Mouse (Mus musculus) embryonic facial prominence, embryonic 10.5 days (tissue): ENCODE measurements around the gene Scn8a. TPM values are rescaled to one million over a fixed set of nuclear protein-coding genes. Genes with fewer than 3 reads are reported as not detected.
A peak's percentile ranks its signal among the peaks of the same experiment; 100 is the strongest.

Experiments
- DNase-seq: peaks from one replicate; pipeline ENCODE4 v3.0.0-alpha.2; 2017; ENCODE audit warnings: low spot score
- H3K27ac ChIP-seq: fragments of 300-500 bp; sonication (generic); replicated peaks from 2 replicates; pipeline ENCODE4 v1.5.1; 2016; ENCODE audit warnings: mild to moderate bottlenecking
- H3K27me3 ChIP-seq: fragments of 300-500 bp; sonication (generic); replicated peaks from 2 replicates; pipeline ENCODE4 v1.6.1; 2016; ENCODE audit warnings: low read depth, mild to moderate bottlenecking; ENCODE audit not compliant: poor library complexity, severe bottlenecking
- H3K36me3 ChIP-seq: fragments of 300-500 bp; sonication (generic); replicated peaks from 2 replicates; pipeline ENCODE4 v1.6.1; 2016; ENCODE audit warnings: mild to moderate bottlenecking, moderate library complexity
- H3K4me1 ChIP-seq: fragments of 300-500 bp; sonication (generic); 2 replicates; pipeline ENCODE4 v1.6.1; 2016
- H3K4me3 ChIP-seq: fragments of 300-500 bp; sonication (generic); 2 replicates; pipeline ENCODE4 v1.5.1; 2016; ENCODE audit warnings: mild to moderate bottlenecking, moderate library complexity
- H3K9me3 ChIP-seq: fragments of 300-500 bp; sonication (generic); 2 replicates; pipeline ENCODE4 v1.6.1; 2016; ENCODE audit warnings: mild to moderate bottlenecking
- WGBS: fragments of 180-500 bp; shearing (Covaris S2); methylation state at CpG from one replicate; pipeline ENCODE4 v1.1.7; 2016; 5-methylcytosine and 5-hydroxymethylcytosine counted together
- polyA plus RNA-seq: library from polyadenylated mRNA; unstranded; fragments of >200 nt; fragmentation: Nextera tagmentation; extraction: Ambion mirVana; gene quantifications from 2 replicates; pipeline ENCODE4 v1.2.1, GENCODE M21; 2016

Gene Scn8a
- polyA plus RNA-seq, 1 experiment from 2014 or later, result 7.3 TPM

DNA sequence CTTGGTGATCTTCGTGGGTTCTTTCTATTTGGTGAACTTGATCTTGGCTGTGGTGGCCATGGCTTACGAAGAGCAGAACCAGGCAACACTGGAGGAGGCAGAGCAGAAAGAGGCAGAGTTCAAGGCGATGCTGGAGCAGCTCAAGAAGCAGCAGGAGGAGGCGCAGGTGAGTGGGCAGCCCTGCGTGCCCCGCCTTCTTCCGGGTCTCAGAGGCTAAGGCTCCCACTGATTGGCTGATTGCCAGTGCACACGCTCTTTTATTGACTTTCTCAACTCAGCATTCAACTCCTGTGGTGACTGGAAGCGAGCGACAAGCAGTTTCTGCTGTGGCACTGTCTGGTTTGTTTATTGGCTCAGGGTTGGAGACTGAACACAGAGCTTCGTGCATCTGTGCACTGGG, 103.1 kb downstream of the Scn8a start:
- no peaks in the 10 kb centered on the region for H3K27me3 ChIP-seq
- H3K27ac ChIP-seq, result no peak overlapping the region
- no peaks in the 10 kb centered on the region for H3K9me3 ChIP-seq
- H3K4me3 ChIP-seq, result no peak overlapping the region
- peaks cover 10% of the 10 kb centered on the region for H3K36me3 ChIP-seq
- H3K4me1 ChIP-seq, result peaks cover 19% of the 10 kb centered on the region
- peak; percentile 31 for DNase-seq
- 40% methylated on average over 11 of the region's 11 CpGs for WGBS

DNA sequence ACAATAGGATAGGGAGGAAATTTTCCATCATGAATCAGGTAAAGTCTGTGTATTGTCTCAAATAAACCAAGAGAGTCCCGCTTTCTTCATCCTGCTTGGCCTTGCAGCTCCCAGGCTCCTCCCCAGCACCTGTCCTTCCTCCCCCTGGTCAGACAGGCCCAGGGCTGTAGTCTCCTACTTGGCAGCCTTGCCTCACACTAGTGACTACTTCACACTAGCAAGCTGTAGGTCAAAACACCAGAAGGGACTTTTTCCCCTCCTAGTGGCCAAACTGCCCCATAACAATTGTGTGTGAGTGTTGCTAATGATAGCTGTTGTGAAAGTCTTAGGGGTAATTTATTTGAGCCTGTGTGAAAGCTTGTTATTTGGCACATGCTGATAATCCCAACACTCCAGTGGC, 105.0 kb downstream of the Scn8a start:
- H3K4me1 ChIP-seq, result peaks cover 9% of the 10 kb centered on the region; the same call in 1 of the 2 replicates
- H3K4me3 ChIP-seq, result no peak overlapping the region
- no peaks in the 10 kb centered on the region for H3K9me3 ChIP-seq
- peaks cover 10% of the 10 kb centered on the region for H3K36me3 ChIP-seq
- WGBS, result 85% methylated on average over 1 of the region's 1 CpGs
- no peak for DNase-seq
- H3K27me3 ChIP-seq, result no peaks in the 10 kb centered on the region
- H3K27ac ChIP-seq, result no peak overlapping the region

DNA sequence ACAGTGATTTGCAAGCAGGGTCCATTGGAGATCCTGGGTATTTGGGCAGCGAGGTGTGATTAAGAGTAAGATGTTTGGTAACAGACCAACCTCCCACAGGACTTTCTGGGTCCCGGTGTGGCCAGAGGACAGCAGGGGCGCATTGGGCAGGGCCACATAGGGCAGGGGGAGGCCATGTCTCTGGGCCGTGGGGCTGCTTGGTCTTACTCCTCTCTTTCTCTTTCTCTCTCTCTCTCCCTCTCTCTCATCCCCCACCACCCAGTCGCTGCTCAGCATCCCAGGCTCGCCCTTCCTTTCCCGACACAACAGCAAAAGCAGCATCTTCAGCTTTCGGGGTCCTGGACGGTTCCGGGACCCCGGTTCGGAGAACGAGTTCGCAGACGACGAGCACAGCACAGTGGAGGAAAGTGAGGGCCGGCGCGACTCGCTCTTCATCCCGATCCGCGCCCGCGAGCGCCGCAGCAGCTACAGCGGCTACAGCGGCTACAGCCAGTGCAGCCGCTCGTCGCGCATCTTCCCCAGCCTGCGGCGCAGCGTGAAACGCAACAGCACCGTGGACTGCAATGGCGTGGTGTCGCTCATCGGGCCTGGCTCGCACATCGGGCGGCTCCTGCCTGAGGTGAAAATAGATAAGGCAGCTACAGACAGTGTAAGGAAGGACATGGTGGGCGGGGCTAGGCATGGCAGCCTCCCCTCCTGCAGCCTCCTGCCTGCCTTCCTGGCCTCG, 113.9 kb downstream of the Scn8a start:
- Histone ChIP-seq H3K27ac (peak overlapping the region; percentile 83), H3K4me3 (peak overlapping the region; percentile 76), H3K27me3 (peaks cover 5% of the 10 kb centered on the region; the same call in 1 of the 2 replicates), H3K4me1 (peaks cover 19% of the 10 kb centered on the region), H3K36me3 (no peaks in the 10 kb centered on the region), H3K9me3 (no peaks in the 10 kb centered on the region)
- DNase-seq, result peak; percentile 79
- under 1% methylated on average over 46 of the region's 46 CpGs for WGBS

DNA sequence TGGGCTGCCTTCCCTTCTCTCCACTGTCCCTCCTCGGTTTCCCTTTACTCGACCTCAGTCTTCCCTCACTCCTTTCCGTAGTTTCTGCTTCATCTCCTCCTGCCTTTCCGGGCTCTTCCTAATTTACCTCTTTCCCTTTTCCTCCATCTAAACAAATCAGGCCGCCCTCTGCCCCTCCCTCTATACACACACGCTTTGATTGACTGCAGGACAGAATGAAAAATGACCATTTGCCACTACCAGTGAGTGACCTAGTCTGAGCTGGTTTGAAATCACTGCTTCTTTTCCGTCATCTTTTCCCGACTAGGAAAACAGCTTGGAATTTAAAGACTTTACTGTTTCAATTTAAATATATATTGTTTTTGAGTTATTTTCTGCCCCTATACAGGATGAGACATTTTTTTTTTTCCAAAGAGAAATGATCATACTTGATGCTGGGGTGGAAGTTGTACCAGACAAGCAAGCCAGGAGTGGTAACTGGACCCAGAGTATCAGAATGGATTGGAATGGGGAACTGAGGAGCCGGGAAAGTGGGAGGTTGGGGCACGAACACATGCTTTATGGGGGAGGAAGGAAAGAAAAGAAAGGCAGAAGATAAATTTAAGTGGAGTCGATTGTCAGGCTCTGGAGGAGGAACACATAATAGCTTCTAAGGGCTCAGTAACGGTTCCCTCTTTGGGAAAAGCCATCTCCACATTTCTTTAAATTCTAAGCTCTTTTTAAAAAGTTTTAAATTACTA, 114.7 kb downstream of the Scn8a start:
- Histone ChIP-seq H3K4me3 (peak overlapping the region; percentile 76), H3K27me3 (peaks cover 5% of the 10 kb centered on the region; the same call in 1 of the 2 replicates), H3K4me1 (peaks cover 19% of the 10 kb centered on the region), H3K36me3 (no peaks in the 10 kb centered on the region), H3K27ac (peak overlapping the region; percentile 83), H3K9me3 (no peaks in the 10 kb centered on the region)
- DNase-seq, result peak; percentile 5
- 29% methylated on average over 12 of the region's 12 CpGs for WGBS

DNA sequence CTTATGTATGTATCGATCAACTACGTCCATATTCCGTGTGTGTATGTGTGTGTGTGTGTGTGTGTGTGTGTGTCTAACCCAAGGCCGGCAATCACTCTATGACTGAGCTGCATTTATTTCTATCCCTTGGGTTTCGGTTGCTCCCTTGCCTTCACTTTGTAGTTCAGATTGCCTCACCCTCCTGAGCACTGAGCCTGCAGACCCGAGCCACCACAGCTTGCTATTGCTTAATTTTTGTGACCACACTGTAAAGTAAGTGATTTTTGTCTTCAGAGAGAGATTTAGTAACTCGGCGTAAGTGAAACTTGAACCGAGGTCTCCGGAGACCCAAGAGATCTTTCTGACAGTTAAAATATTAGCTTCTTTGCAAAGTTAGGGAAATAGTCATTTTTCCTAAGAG, 116.8 kb downstream of the Scn8a start:
- H3K36me3 ChIP-seq, result no peaks in the 10 kb centered on the region
- WGBS, result 88% methylated on average over 10 of the region's 10 CpGs
- H3K9me3 ChIP-seq, result no peaks in the 10 kb centered on the region
- peaks cover 5% of the 10 kb centered on the region; the same call in 1 of the 2 replicates for H3K27me3 ChIP-seq
- H3K4me1 ChIP-seq, result peaks cover 19% of the 10 kb centered on the region
- no peak overlapping the region for H3K4me3 ChIP-seq
- peak; percentile 7 for DNase-seq
- H3K27ac ChIP-seq, result no peak overlapping the region

DNA sequence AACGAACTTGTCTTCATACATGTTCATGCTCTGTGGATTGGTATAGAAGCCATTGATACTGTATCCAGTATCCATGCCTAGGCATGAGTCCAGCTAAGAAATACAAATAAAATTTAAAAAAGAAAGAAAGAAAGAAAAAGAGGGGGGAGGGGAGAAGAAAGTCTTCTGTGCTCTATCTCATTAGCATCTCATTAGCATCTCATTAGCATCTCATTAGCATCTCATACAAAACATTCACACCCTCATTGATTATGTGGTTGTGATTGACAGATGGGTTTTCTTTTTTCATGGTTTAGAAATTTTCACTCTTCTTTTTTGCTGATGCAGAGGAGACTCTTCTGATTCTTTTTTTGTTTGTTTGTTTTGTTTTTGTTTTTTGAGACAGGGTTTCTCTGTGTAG, 117.4 kb downstream of the Scn8a start:
- H3K4me1 ChIP-seq, result peaks cover 19% of the 10 kb centered on the region
- DNase-seq, result no peak
- H3K27ac ChIP-seq, result no peak overlapping the region
- no peaks in the 10 kb centered on the region for H3K9me3 ChIP-seq
- H3K27me3 ChIP-seq, result peaks cover 5% of the 10 kb centered on the region; the same call in 1 of the 2 replicates
- no peak overlapping the region for H3K4me3 ChIP-seq
- WGBS, result 93% methylated on average over 1 of the region's 1 CpGs
- no peaks in the 10 kb centered on the region for H3K36me3 ChIP-seq

DNA sequence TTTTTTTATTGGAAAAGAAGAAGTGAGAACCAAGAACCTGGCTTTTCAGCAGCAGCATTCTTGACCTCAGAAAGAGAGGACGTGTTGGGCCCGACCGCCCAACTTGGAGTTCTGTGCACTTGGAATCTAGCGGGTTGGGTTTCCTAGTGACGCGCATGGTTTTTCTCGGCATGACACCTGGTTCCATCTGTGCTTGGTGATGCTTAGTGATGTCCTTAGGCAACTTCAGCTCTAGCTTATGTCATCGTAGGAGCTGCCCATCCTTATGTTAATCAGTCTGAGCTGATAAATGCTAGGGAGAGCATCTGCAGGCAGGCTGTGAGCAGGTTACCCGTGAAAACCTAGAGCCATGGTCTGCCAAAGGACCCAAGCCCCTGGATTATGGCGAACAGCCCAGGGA, 120.6 kb downstream of the Scn8a start:
- Histone ChIP-seq H3K4me1 (peaks cover 7% of the 10 kb centered on the region; the same call in 1 of the 2 replicates), H3K4me3 (no peak overlapping the region), H3K27ac (no peak overlapping the region), H3K36me3 (no peaks in the 10 kb centered on the region), H3K27me3 (peaks cover 2% of the 10 kb centered on the region; the same call in 1 of the 2 replicates), H3K9me3 (no peaks in the 10 kb centered on the region)
- 92% methylated on average over 10 of the region's 10 CpGs for WGBS
- peak; percentile 4 for DNase-seq

DNA sequence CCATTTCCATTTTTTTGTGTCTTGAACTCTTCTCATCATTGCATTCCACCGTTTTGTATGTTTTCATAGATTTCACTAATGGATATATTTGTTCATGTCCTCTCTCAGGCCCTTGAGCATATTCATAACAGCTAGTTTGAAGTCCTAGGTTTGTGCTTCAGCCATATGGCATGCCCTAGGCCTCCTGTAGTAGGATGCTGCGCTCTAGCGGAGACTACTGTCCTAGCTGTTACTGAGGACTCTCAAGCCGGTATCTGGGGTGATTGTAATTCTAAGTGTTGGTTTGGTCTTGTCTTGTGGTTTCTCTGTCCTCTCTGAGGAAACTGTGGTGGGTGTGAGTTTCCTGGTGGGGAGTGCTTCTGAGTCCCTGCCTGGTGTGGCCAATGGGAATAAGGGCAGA, 127.4 kb downstream of the Scn8a start:
- H3K4me1 ChIP-seq, result peaks cover 7% of the 10 kb centered on the region; the same call in 1 of the 2 replicates
- no peak overlapping the region for H3K27ac ChIP-seq
- 0 out of 2 replicates have a peak, but pooled peaks cover 4% of the 10 kb centered on the region for H3K27me3 ChIP-seq
- WGBS, result 31% methylated on average over 4 of the region's 4 CpGs
- peak; percentile 32 for DNase-seq
- H3K36me3 ChIP-seq, result no peaks in the 10 kb centered on the region
- H3K9me3 ChIP-seq, result no peaks in the 10 kb centered on the region
- no peak overlapping the region for H3K4me3 ChIP-seq

DNA sequence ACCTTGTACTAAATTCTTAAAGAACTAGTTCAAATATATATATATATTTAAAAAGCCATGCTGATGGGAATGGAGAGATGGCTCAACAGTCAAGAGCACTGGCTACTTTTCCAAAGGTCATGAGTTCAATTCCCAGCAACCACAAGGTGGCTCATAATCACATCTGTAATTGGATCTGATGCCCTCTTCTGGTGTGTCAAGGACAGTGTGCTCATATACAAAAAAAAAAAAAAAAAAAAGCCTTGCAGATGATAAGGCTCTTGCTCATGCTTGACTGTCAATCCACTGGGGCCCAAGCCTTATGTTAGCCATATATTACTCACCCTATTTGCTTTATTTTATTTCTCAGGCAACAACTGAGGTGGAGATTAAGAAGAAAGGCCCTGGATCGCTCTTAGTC, 132.0 kb downstream of the Scn8a start:
- Histone ChIP-seq H3K36me3 (no peaks in the 10 kb centered on the region), H3K27ac (no peak overlapping the region), H3K9me3 (no peaks in the 10 kb centered on the region), H3K4me3 (no peak overlapping the region), H3K27me3 (peaks cover 12% of the 10 kb centered on the region; the same call in 1 of the 2 replicates), H3K4me1 (peaks cover 9% of the 10 kb centered on the region)
- DNase-seq, result no peak
- 95% methylated on average over 1 of the region's 1 CpGs for WGBS

DNA sequence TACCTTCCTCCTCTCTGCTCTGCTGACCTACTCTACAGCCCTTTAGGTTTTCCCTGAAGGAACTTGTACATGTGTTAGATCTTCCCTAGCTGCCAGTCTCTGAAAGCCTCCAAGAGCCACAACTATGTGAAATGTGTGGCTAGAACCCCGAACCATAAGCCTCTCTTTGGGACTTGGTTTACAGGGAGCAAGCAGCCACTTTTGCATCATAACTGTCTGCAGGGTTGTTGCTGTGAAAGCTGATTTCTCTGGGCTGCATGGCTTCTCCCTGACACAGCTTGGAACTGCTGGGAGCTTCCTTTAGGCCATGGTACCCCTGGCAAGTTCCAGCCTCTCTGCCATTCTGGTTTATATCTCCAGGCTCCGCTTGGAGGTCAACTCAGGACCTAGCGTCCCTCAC, 132.8 kb downstream of the Scn8a start:
- WGBS, result 90% methylated on average over 3 of the region's 3 CpGs
- H3K36me3 ChIP-seq, result no peaks in the 10 kb centered on the region

DNA sequence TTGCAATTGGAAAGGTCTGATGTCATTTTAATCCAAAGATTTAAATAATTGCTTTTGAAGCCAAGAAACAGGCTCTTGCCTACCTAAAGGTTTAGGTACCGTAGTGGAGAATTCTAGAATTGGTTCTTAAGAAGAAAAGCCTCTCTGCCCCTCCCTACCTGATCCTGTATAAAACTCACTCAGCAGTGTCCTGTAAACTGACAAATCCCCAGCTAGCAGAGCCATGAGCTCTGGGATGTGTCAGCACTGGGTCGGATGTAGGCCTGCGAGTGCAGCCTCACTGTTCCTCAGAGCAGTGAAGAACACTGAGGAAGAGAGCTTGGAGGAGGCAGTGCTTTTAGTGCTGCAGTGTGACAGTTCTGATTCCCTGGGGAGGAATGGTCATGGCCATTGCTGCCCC, 134.9 kb downstream of the Scn8a start:
- WGBS, result 75% methylated on average over 3 of the region's 3 CpGs
- peaks cover 8% of the 10 kb centered on the region; the same call in 1 of the 2 replicates for H3K27me3 ChIP-seq

More for the DNA sequence above, 132.8 kb downstream of the Scn8a start:
- Histone ChIP-seq H3K4me1 (peaks cover 16% of the 10 kb centered on the region), H3K27ac (no peak overlapping the region), H3K4me3 (no peak overlapping the region), H3K9me3 (no peaks in the 10 kb centered on the region), H3K27me3 (peaks cover 10% of the 10 kb centered on the region; the same call in 1 of the 2 replicates)
- no peak for DNase-seq

DNA sequence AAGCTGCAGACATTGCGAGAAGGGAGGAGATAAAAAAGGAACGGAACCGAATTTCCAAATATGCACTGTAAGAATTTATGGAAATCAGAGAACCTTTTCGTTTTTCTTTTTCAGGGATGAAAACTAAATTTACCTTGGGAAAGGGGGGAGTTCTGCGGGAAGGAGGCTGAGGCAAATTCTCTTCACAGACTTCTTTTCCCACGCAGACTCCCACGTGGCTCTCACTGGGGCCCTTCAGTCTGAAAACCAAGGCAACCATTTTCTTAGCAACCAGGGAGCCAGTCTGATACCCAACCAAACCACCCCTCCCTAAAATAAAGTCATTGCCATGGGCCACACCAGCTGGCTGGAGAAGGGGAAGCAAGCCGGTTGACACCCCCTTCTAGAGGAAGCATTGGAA, 136.1 kb downstream of the Scn8a start:
- Histone ChIP-seq H3K27ac (no peak overlapping the region), H3K27me3 (peaks cover 8% of the 10 kb centered on the region; the same call in 1 of the 2 replicates), H3K4me3 (no peak overlapping the region), H3K9me3 (no peaks in the 10 kb centered on the region), H3K4me1 (peaks cover 17% of the 10 kb centered on the region), H3K36me3 (no peaks in the 10 kb centered on the region)
- DNase-seq, result no peak
- 85% methylated on average over 8 of the region's 8 CpGs for WGBS

More for the DNA sequence above, 134.9 kb downstream of the Scn8a start:
- H3K36me3 ChIP-seq, result no peaks in the 10 kb centered on the region
- no peak for DNase-seq
- H3K4me1 ChIP-seq, result peaks cover 17% of the 10 kb centered on the region
- H3K27ac ChIP-seq, result no peak overlapping the region
- no peak overlapping the region for H3K4me3 ChIP-seq
- no peaks in the 10 kb centered on the region for H3K9me3 ChIP-seq
